Mouse (Mus musculus) heart, embryonic 12.5 days (tissue): ENCODE results near the gene Rpa1. TPM values are rescaled to one million over a fixed set of nuclear protein-coding genes. Genes with fewer than 3 reads are reported as not detected.

ENCODE experiments used
- ATAC-seq: fragments of 200-750 bp; cut with Nextera tagmentation; 2 replicates; pipeline ENCODE4 v1.8.0; 2017; ENCODE audit warnings: moderate TSS enrichment, moderate library complexity; ENCODE audit not compliant: insufficient number of reproducible peaks, low FRiP score
- H3K27ac ChIP-seq: fragments of 300-500 bp; sonication (generic); 2 replicates; pipeline ENCODE4 v1.5.1; 2016; ENCODE audit warnings: mild to moderate bottlenecking, moderate library complexity; ENCODE audit not compliant: poor library complexity, severe bottlenecking
- H3K27me3 ChIP-seq: fragments of 300-500 bp; sonication (generic); replicated peaks from 2 replicates; pipeline ENCODE4 v1.6.1; 2016; ENCODE audit warnings: mild to moderate bottlenecking, moderate library complexity
- H3K36me3 ChIP-seq: fragments of 300-500 bp; sonication (generic); 2 replicates; pipeline ENCODE4 v1.6.1; 2016; ENCODE audit warnings: mild to moderate bottlenecking, moderate library complexity
- H3K4me1 ChIP-seq: fragments of 300-500 bp; sonication (generic); replicated peaks from 2 replicates; pipeline ENCODE4 v1.6.1; 2016; ENCODE audit warnings: mild to moderate bottlenecking
- H3K4me2 ChIP-seq: fragments of 300-500 bp; sonication (generic); 2 replicates; pipeline ENCODE4 v1.6.1; 2016; ENCODE audit warnings: mild to moderate bottlenecking, moderate library complexity
- H3K4me3 ChIP-seq: fragments of 300-500 bp; sonication (generic); 2 replicates; pipeline ENCODE4 v1.5.1; 2016; ENCODE audit warnings: mild to moderate bottlenecking
- H3K9ac ChIP-seq: fragments of 300-500 bp; sonication (generic); 2 replicates; pipeline ENCODE4 v1.6.1; 2016; ENCODE audit warnings: mild to moderate bottlenecking, moderate library complexity
- H3K9me3 ChIP-seq: fragments of 300-500 bp; sonication (generic); replicated peaks from 2 replicates; pipeline ENCODE4 v1.6.1; 2016; ENCODE audit warnings: mild to moderate bottlenecking, moderate library complexity
- WGBS: fragments of 180-500 bp; shearing (Covaris S2); methylation state at CpG from one replicate; pipeline ENCODE4 v1.1.7; 2016; 5-methylcytosine and 5-hydroxymethylcytosine counted together
- polyA plus RNA-seq: library from polyadenylated mRNA; unstranded; fragments of >200 nt; fragmentation: Nextera tagmentation; extraction: Ambion mirVana; gene quantifications from 2 replicates; pipeline ENCODE4 v1.2.1, GENCODE M21; 2016

Gene Rpa1
- polyA plus RNA-seq, 1 experiment from 2014 or later: 122 TPM

DNA sequence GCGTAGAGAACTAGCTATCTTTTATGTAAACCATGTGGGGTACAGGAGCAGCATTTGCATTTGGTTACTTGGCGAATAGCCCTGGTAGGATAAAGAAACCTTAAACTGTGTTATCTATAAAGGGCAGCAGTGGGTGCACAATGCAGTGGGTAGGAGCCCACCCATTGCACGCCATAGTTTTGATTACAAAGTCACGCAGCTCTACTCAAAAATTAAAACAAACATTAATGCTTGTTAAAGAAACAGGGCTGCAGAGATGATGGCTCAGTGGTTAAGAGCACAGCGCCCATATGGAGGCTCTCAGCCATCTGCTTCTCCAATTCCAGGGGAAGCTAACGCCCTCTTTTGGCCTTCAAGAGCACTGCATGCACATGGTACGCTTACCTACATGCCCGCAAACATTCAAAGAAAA lies 24.8 kb downstream of the Rpa1 start:
- H3K36me3 ChIP-seq: peaks cover 17% of the 10 kb centered on the region
- H3K9ac ChIP-seq: no peak overlapping the region
- no peak overlapping the region for H3K4me3 ChIP-seq
- peaks cover 39% of the 10 kb centered on the region for H3K4me1 ChIP-seq
- H3K9me3 ChIP-seq: no peaks in the 10 kb centered on the region
- no peak overlapping the region for H3K4me2 ChIP-seq
- WGBS: 78% methylated on average over 8 of the region's 8 CpGs
- H3K27ac ChIP-seq: no peak overlapping the region
- ATAC-seq: no peak
- no peaks in the 10 kb centered on the region for H3K27me3 ChIP-seq

DNA sequence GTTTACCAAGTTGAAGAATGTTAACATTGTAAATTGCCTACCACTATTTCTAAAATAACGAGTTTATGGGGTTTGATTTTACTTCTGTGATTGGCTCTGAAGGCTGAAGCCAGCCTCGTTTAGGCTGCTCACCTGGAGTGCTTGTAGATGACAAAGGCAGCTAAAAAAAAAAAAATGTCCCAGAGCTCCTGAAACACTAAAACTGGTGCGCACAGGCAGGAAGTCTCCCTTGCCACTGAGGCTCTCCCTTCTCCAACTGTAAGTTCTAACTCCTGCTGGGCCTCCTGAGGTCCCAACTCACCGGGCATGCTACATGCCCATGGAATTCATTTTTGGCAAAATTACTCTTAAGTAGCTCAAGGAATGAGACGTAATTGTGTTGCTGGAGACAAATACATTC lies 28.9 kb downstream of the Rpa1 start:
- no peak overlapping the region for H3K4me3 ChIP-seq
- 74% methylated on average over 5 of the region's 5 CpGs for WGBS

DNA sequence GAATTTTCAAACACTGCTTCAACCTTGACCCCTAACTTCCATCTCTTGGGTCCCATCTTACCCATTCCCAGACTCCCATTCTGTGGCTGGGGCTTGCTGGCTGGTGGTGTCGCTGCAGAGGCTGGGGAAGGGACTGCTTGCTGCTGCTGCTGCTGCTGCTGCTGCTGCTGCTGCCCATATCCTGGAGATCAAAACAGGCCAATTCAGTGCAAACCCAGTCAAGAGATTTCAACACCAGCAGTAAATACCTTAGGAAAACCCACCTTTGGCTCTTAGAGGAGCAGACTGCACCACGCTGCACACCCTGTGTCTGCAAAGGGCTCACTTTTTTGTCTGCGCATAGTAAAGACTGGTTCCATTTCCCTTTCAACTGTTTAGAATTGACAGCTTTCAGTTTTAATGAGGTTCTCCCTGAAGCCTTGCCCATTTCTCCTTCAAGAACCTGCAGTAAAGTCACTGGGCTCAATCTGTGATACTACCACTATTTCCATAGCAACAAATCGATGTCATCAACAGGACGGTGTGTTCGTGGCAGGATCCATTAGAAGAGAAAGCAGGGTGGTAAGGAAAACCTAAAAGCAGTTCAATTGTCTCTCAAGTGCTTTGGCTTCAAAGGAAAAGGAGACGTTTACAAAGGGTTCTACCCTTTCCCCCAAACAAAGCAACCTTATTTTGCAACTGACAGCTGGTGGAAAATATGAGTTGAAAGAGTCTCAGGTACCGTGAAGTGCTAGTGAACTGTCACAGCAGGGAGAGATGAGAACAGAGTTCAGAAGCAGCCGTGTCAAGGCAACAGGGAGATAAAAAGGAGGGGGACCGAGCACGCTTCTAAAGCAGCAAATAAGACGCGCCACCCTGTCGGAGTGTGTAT lies 29.5 kb downstream of the Rpa1 start:
- no peak overlapping the region for H3K4me2 ChIP-seq
- 73% methylated on average over 14 of the region's 14 CpGs for WGBS
- no peak overlapping the region for H3K27ac ChIP-seq
- H3K4me1 ChIP-seq: peaks cover 18% of the 10 kb centered on the region
- H3K9me3 ChIP-seq: no peaks in the 10 kb centered on the region
- no peak overlapping the region for H3K4me3 ChIP-seq
- H3K27me3 ChIP-seq: no peaks in the 10 kb centered on the region
- H3K9ac ChIP-seq: no peak overlapping the region
- H3K36me3 ChIP-seq: peaks cover 45% of the 10 kb centered on the region
- ATAC-seq: no peak

More for the DNA sequence above, 28.9 kb downstream of the Rpa1 start:
- Histone ChIP-seq H3K4me1 (peaks cover 19% of the 10 kb centered on the region), H3K9ac (no peak overlapping the region), H3K36me3 (peaks cover 38% of the 10 kb centered on the region), H3K9me3 (no peaks in the 10 kb centered on the region), H3K27me3 (no peaks in the 10 kb centered on the region), H3K4me2 (no peak overlapping the region), H3K27ac (no peak overlapping the region)
- no peak for ATAC-seq

DNA sequence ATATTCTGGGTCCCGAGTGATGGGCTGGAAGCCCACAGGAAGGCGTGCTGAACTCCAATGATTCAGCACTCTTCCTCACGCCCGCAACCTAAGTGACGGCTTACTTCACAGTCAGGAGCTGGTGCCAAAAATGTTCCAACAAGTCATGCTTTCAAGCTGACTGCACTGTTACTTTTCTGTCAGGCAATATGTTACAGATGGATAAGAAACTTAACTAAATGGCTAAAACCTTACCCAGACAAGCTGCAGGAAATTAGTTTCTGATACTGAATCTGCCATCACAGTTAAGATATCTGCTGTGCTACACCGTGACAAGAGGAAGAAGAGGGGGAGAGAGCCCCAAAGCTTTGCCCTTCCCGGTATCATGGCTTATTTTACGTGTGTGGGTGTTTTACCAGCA lies 34.3 kb downstream of the Rpa1 start:
- Histone ChIP-seq H3K4me1 (no peaks in the 10 kb centered on the region; the same call in 1 of the 2 replicates), H3K9ac (no peak overlapping the region), H3K36me3 (peaks cover 84% of the 10 kb centered on the region), H3K27ac (no peak overlapping the region), H3K4me2 (no peak overlapping the region), H3K9me3 (no peaks in the 10 kb centered on the region), H3K4me3 (no peak overlapping the region), H3K27me3 (no peaks in the 10 kb centered on the region)
- no peak for ATAC-seq
- WGBS: 80% methylated on average over 8 of the region's 8 CpGs

DNA sequence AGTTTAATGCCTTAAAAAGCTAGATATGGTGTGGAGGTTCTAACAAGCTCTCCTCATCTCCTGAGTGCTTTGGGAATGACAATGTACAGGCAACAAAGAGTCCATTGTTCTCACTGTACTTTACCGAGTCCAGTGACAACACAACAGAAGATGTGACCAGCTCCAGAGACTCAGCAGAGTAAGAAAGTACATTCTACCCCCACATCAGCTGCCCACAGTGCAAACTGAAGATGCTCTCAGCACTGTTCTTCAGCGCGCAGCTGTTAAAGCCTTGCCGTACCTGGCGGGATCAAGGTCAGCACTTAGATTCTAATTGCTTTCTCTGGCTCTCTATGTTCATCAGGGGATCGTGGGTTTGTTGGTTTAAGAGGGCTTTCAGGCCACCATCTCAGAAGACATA lies 36.4 kb downstream of the Rpa1 start:
- ATAC-seq: no peak
- WGBS: 86% methylated on average over 6 of the region's 6 CpGs

DNA sequence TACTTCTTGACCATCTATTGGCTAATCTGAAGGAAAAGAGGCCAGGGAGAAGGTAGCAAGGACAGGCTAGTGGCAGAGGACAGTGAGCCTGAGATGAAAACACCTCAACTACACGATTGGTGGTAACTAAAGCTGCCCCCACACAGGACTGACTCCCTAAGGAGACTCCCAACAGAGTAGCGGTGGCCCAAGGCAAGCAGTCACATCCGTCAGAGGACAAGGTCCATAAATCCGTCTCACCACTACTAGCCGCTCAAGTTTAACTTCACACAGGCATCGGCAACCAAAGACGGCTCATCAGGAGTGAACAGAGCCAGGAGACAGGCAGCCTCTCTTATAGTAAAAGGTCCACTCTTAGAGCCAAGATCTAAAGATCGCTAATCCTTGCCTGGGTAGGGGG lies 37.3 kb downstream of the Rpa1 start:
- Histone ChIP-seq H3K9ac (no peak overlapping the region), H3K36me3 (peaks cover 91% of the 10 kb centered on the region), H3K27ac (no peak overlapping the region), H3K4me2 (no peak overlapping the region), H3K4me3 (no peak overlapping the region), H3K9me3 (no peaks in the 10 kb centered on the region), H3K4me1 (no peaks in the 10 kb centered on the region), H3K27me3 (no peaks in the 10 kb centered on the region)
- no peak for ATAC-seq
- 85% methylated on average over 8 of the region's 8 CpGs for WGBS

More for the DNA sequence above, 36.4 kb downstream of the Rpa1 start:
- H3K4me1 ChIP-seq: no peaks in the 10 kb centered on the region
- H3K27me3 ChIP-seq: no peaks in the 10 kb centered on the region
- H3K9ac ChIP-seq: no peak overlapping the region
- H3K27ac ChIP-seq: no peak overlapping the region
- no peak overlapping the region for H3K4me2 ChIP-seq
- H3K9me3 ChIP-seq: no peaks in the 10 kb centered on the region
- peaks cover 89% of the 10 kb centered on the region for H3K36me3 ChIP-seq
- H3K4me3 ChIP-seq: no peak overlapping the region

DNA sequence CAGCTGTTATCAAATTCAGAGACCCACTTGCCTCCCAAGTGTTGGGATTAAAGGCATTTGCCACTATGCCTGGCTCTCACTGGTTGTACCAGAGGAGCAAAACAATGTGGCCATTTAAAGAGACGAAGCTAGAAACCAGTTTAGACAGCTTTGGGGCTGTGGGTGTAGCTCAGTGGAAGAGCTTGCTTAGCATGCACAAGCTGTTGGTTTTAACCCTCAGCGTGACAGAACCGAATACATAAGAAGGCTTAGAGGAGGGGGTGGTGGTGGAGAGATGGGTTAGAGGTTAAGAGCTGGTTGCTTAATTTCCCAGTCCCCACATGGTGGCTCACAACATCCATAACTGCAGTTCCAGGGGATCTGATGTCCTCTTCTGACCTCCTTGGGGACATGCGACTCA lies 39.5 kb downstream of the Rpa1 start:
- Histone ChIP-seq H3K27me3 (no peaks in the 10 kb centered on the region), H3K4me3 (no peak overlapping the region), H3K9me3 (no peaks in the 10 kb centered on the region), H3K9ac (no peak overlapping the region), H3K4me1 (no peaks in the 10 kb centered on the region), H3K36me3 (peaks cover 85% of the 10 kb centered on the region), H3K4me2 (no peak overlapping the region), H3K27ac (no peak overlapping the region)
- ATAC-seq: no peak
- WGBS: 87% methylated on average over 4 of the region's 4 CpGs

DNA sequence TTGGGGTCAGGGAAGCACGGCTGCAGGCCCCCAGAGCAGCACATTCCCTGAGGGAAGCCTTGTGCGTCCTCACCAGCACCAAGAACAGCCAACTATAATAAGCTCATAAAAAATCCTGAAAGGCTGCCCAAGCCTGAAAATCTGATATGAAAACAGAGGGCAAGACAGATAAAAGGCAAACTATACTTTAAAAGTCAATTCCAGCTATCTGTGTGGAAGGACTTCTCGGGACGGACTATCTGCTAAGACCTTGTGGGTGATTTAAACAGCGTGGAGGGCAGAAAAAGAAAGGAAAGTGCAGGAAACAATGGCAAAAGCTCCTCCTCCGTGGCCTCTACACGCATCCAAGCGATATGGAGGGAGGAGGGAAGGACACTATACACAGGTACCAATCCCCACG lies 43.3 kb downstream of the Rpa1 start:
- no peaks in the 10 kb centered on the region for H3K27me3 ChIP-seq

DNA sequence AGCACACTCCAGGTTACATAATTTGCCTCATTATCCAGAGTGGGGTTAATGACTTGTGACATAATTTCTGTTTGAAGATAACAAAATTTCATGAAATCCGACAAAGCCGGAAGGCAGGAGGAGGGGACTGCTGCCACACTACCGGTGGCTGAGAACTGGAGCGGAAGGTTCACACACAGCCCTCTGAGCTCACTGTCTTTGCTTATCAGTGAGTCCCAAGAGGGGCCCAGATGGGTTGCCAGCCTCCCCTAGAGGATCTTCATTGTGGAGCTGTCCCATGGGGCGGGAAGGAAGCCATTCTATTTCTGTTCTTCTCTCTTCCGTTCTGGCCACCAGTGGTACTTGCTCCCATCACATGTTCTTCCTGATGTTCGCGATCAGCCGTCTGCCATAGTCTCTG lies 47.2 kb downstream of the Rpa1 start:
- no peak overlapping the region for H3K9ac ChIP-seq
- no peaks in the 10 kb centered on the region for H3K9me3 ChIP-seq
- 65% methylated on average over 9 of the region's 9 CpGs for WGBS

More for the DNA sequence above, 43.3 kb downstream of the Rpa1 start:
- no peak overlapping the region for H3K9ac ChIP-seq
- H3K9me3 ChIP-seq: no peaks in the 10 kb centered on the region
- no peak for ATAC-seq
- no peak overlapping the region for H3K27ac ChIP-seq
- H3K4me3 ChIP-seq: no peak overlapping the region
- WGBS: 83% methylated on average over 9 of the region's 9 CpGs
- no peaks in the 10 kb centered on the region; the same call in 1 of the 2 replicates for H3K4me1 ChIP-seq
- H3K4me2 ChIP-seq: no peak overlapping the region
- peaks cover 85% of the 10 kb centered on the region for H3K36me3 ChIP-seq

DNA sequence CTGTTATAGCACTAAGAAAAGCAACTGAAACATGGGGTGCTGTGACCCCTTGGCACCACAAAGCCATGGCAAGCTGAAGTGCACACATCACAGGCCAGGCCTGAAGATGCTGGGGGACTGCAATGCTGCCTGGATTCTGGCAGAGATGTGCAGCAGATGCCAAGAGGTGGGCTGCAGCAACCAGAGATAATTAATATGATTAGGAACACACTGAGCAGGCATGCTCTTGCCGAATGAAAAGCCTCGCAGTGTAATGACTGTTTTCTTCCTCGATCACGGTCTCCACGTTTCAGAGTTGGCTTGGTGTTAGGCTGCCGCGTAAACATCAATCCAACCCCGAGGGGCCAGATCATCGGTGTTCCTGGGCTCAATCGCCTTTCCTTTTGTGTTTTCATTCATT lies 48.3 kb downstream of the Rpa1 start:
- H3K9ac ChIP-seq: no peak overlapping the region
- H3K27me3 ChIP-seq: no peaks in the 10 kb centered on the region
- peaks cover 44% of the 10 kb centered on the region for H3K36me3 ChIP-seq
- no peaks in the 10 kb centered on the region for H3K9me3 ChIP-seq
- H3K4me2 ChIP-seq: no peak overlapping the region
- no peak overlapping the region for H3K27ac ChIP-seq
- ATAC-seq: no peak
- H3K4me1 ChIP-seq: peaks cover 39% of the 10 kb centered on the region
- 89% methylated on average over 10 of the region's 10 CpGs for WGBS
- H3K4me3 ChIP-seq: no peak overlapping the region

More for the DNA sequence above, 47.2 kb downstream of the Rpa1 start:
- no peak for ATAC-seq
- peaks cover 55% of the 10 kb centered on the region for H3K36me3 ChIP-seq
- H3K27me3 ChIP-seq: no peaks in the 10 kb centered on the region
- H3K4me1 ChIP-seq: peaks cover 29% of the 10 kb centered on the region
- H3K27ac ChIP-seq: no peak overlapping the region
- no peak overlapping the region for H3K4me2 ChIP-seq
- no peak overlapping the region for H3K4me3 ChIP-seq

DNA sequence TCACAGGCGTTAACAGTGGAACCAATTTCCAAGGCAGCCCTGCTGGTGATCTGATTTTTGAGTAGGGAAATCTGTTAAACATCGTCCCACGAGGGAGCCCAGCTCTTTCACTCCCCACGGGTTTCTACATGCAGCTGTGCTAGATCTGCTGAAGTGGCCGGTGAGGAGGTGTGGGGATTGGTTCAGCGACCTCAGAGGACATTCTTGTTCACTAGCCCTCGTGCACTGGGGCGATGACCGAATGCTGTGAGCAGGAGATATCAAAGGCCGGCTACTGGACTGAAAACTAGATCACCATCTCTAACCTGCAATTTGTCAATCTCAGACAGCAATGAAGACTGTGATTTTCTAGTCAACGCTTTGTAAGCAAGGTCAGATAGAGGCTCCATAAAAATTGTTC lies 49.6 kb downstream of the Rpa1 start:
- Histone ChIP-seq H3K27ac (peak overlapping the region; percentile 79), H3K9ac (no peak overlapping the region), H3K27me3 (0 out of 2 replicates have a peak, but pooled peaks cover 6% of the 10 kb centered on the region), H3K9me3 (no peaks in the 10 kb centered on the region), H3K4me2 (no peak overlapping the region), H3K4me3 (no peak overlapping the region), H3K4me1 (peaks cover 52% of the 10 kb centered on the region), H3K36me3 (peaks cover 40% of the 10 kb centered on the region)
- 40% methylated on average over 11 of the region's 11 CpGs for WGBS
- ATAC-seq: no peak
